Mouse (Mus musculus) limb, embryonic 12.5 days (tissue): ENCODE data around the gene Fam19a3. TPM values are rescaled to one million over a fixed set of nuclear protein-coding genes. Genes with fewer than 3 reads are reported as not detected.
"Not testable (repeated sequence)": the region's sequence is repeated elsewhere in the genome, so short reads cannot be mapped to it uniquely, and the experiment has no call there.

ENCODE experiments used
- ATAC-seq: fragments of 200-750 bp; cut with Nextera tagmentation; 2 replicates; pipeline ENCODE4 v1.8.0; 2017; ENCODE audit warnings: low read depth, moderate TSS enrichment; ENCODE audit not compliant: insufficient number of reproducible peaks, insufficient read depth, low FRiP score, low TSS enrichment
- H3K27ac ChIP-seq: fragments of 300-500 bp; sonication (generic); 2 replicates; pipeline ENCODE4 v1.5.1; 2016; ENCODE audit warnings: mild to moderate bottlenecking, moderate library complexity
- H3K27me3 ChIP-seq: fragments of 300-500 bp; sonication (generic); 2 replicates; pipeline ENCODE4 v1.6.1; 2016; ENCODE audit warnings: mild to moderate bottlenecking, moderate library complexity
- H3K36me3 ChIP-seq: fragments of 300-500 bp; sonication (generic); 2 replicates; pipeline ENCODE4 v1.6.1; 2016; ENCODE audit warnings: mild to moderate bottlenecking, moderate library complexity
- H3K4me1 ChIP-seq: fragments of 300-500 bp; sonication (generic); replicated peaks from 2 replicates; pipeline ENCODE4 v1.6.1; 2016
- H3K4me2 ChIP-seq: fragments of 300-500 bp; sonication (generic); 2 replicates; pipeline ENCODE4 v1.6.1; 2016; ENCODE audit warnings: mild to moderate bottlenecking, moderate library complexity
- H3K4me3 ChIP-seq: fragments of 300-500 bp; sonication (generic); replicated peaks from 2 replicates; pipeline ENCODE4 v1.5.1; 2016; ENCODE audit warnings: mild to moderate bottlenecking
- H3K9ac ChIP-seq: fragments of 300-500 bp; sonication (generic); replicated peaks from 2 replicates; pipeline ENCODE4 v1.6.1; 2016; ENCODE audit warnings: mild to moderate bottlenecking, moderate library complexity
- H3K9me3 ChIP-seq: fragments of 300-500 bp; sonication (generic); 2 replicates; pipeline ENCODE4 v1.6.1; 2016; ENCODE audit warnings: mild to moderate bottlenecking, moderate library complexity
- WGBS: fragments of 180-500 bp; shearing (Covaris S2); methylation state at CpG from one replicate; pipeline ENCODE4 v1.1.7; 2016; 5-methylcytosine and 5-hydroxymethylcytosine counted together
- polyA plus RNA-seq: library from polyadenylated mRNA; unstranded; fragments of >200 nt; fragmentation: Nextera tagmentation; extraction: Ambion mirVana; gene quantifications from 2 replicates; pipeline ENCODE4 v1.2.1, GENCODE M21; 2016

The Fam19a3 gene
- 0.24 and 0.85 TPM in 2 replicates for polyA plus RNA-seq

GRCm38 (mm10) chr3:104781471-104781903, at the start of gene Fam19a3:
Fam19a3 (minus strand) TSS chr3:104781840.
- Histone ChIP-seq H3K9ac (peak within 1 kb of the TSS; percentile 9; the same call in 1 of the 2 replicates), H3K27me3 (peaks cover 93% of the 10 kb centered on the region), H3K4me3 (peak within 1 kb of the TSS; percentile 52), H3K4me2 (peak within 1 kb of the TSS; percentile 97), H3K9me3 (no peaks in the 10 kb centered on the region), H3K27ac (no peak within 1 kb of the TSS), H3K4me1 (peaks cover 16% of the 10 kb centered on the region), H3K36me3 (no peaks in the 10 kb centered on the region)
- no peak for ATAC-seq
- under 1% methylated on average over 26 of the region's 26 CpGs for WGBS

GRCm38 (mm10) chr3:104822413-104822812, 40.8 kb upstream of the Fam19a3 start:
- no peak overlapping the region for H3K9ac ChIP-seq
- no peak for ATAC-seq
- 87% methylated on average over 3 of the region's 3 CpGs for WGBS
- H3K4me1 ChIP-seq, result peaks cover 14% of the 10 kb centered on the region
- H3K4me3 ChIP-seq, result no peak overlapping the region
- no peak overlapping the region for H3K27ac ChIP-seq
- no peak overlapping the region for H3K4me2 ChIP-seq
- no peaks in the 10 kb centered on the region for H3K9me3 ChIP-seq
- no peaks in the 10 kb centered on the region for H3K27me3 ChIP-seq
- peaks cover 38% of the 10 kb centered on the region for H3K36me3 ChIP-seq

GRCm38 (mm10) chr3:104820426-104820825, 38.8 kb upstream of the Fam19a3 start:
- no peak for ATAC-seq
- H3K27ac ChIP-seq, result no peak overlapping the region

GRCm38 (mm10) chr3:104818749-104819134, 37.1 kb upstream of the Fam19a3 start:
- Histone ChIP-seq H3K9me3 (no peaks in the 10 kb centered on the region), H3K4me2 (peak overlapping the region; percentile 73), H3K27me3 (no peaks in the 10 kb centered on the region), H3K4me1 (peaks cover 28% of the 10 kb centered on the region), H3K4me3 (peak overlapping the region; percentile 94), H3K9ac (peak overlapping the region; percentile 93), H3K36me3 (peaks cover 28% of the 10 kb centered on the region; the same call in 1 of the 2 replicates), H3K27ac (peak overlapping the region; percentile 97)
- ATAC-seq, result no peak
- 0% methylated on average over 3 of the region's 3 CpGs for WGBS

More at GRCm38 (mm10) chr3:104820426-104820825, 38.8 kb upstream of the Fam19a3 start:
- 44% methylated on average over 1 of the region's 1 CpGs for WGBS
- H3K4me1 ChIP-seq, result peaks cover 28% of the 10 kb centered on the region
- no peak overlapping the region for H3K9ac ChIP-seq
- H3K27me3 ChIP-seq, result no peaks in the 10 kb centered on the region
- peaks cover 26% of the 10 kb centered on the region; the same call in 1 of the 2 replicates for H3K36me3 ChIP-seq
- no peak overlapping the region for H3K4me2 ChIP-seq
- H3K9me3 ChIP-seq, result no peaks in the 10 kb centered on the region
- H3K4me3 ChIP-seq, result no peak overlapping the region

GRCm38 (mm10) chr3:104817991-104818748, 36.5 kb upstream of the Fam19a3 start, which contains the start of gene Mov10:
Mov10 (minus strand) TSS chr3:104818563.
- peak; percentile 82 for ATAC-seq
- H3K9ac ChIP-seq, result peak within 1 kb of the TSS; percentile 93
- H3K27me3 ChIP-seq, result no peaks in the 10 kb centered on the region
- 0% methylated on average over 40 of the region's 40 CpGs for WGBS
- H3K4me1 ChIP-seq, result peaks cover 28% of the 10 kb centered on the region
- H3K27ac ChIP-seq, result peak within 1 kb of the TSS; percentile 97
- peak within 1 kb of the TSS; percentile 94 for H3K4me3 ChIP-seq
- no peaks in the 10 kb centered on the region for H3K9me3 ChIP-seq
- H3K4me2 ChIP-seq, result peak within 1 kb of the TSS; percentile 73
- peaks cover 34% of the 10 kb centered on the region; the same call in 1 of the 2 replicates for H3K36me3 ChIP-seq

GRCm38 (mm10) chr3:104817481-104817990, 35.9 kb upstream of the Fam19a3 start:
- ATAC-seq, result peak; percentile 74
- H3K9me3 ChIP-seq, result no peaks in the 10 kb centered on the region
- peaks cover 32% of the 10 kb centered on the region; the same call in 1 of the 2 replicates for H3K36me3 ChIP-seq
- peaks cover 28% of the 10 kb centered on the region for H3K4me1 ChIP-seq
- H3K9ac ChIP-seq, result peak overlapping the region; percentile 93
- whole genome bisulfite sequencing, result under 1% methylated on average over 46 of the region's 46 CpGs
- no peaks in the 10 kb centered on the region for H3K27me3 ChIP-seq
- H3K4me3 ChIP-seq, result peak overlapping the region; percentile 94
- peak overlapping the region; percentile 97 for H3K27ac ChIP-seq
- peak overlapping the region; percentile 73 for H3K4me2 ChIP-seq

GRCm38 (mm10) chr3:104816130-104816529, 34.5 kb upstream of the Fam19a3 start:
- H3K9me3 ChIP-seq, result no peaks in the 10 kb centered on the region
- no peak overlapping the region for H3K4me2 ChIP-seq

GRCm38 (mm10) chr3:104815346-104815745, 33.7 kb upstream of the Fam19a3 start:
- no peak overlapping the region for H3K4me3 ChIP-seq
- no peak overlapping the region for H3K4me2 ChIP-seq
- peaks cover 21% of the 10 kb centered on the region; the same call in 1 of the 2 replicates for H3K36me3 ChIP-seq
- H3K9me3 ChIP-seq, result no peaks in the 10 kb centered on the region
- H3K4me1 ChIP-seq, result peaks cover 28% of the 10 kb centered on the region
- no peaks in the 10 kb centered on the region for H3K27me3 ChIP-seq
- no peak overlapping the region for H3K27ac ChIP-seq
- ATAC-seq, result no peak
- WGBS, result 92% methylated on average over 2 of the region's 2 CpGs
- H3K9ac ChIP-seq, result no peak overlapping the region

More at GRCm38 (mm10) chr3:104816130-104816529, 34.5 kb upstream of the Fam19a3 start:
- Histone ChIP-seq H3K4me1 (peaks cover 28% of the 10 kb centered on the region), H3K27ac (no peak overlapping the region), H3K4me3 (no peak overlapping the region), H3K27me3 (no peaks in the 10 kb centered on the region), H3K9ac (no peak overlapping the region), H3K36me3 (peaks cover 26% of the 10 kb centered on the region; the same call in 1 of the 2 replicates)
- 95% methylated on average over 7 of the region's 7 CpGs for WGBS
- no peak for ATAC-seq

- WGBS, result 94% methylated on average over 1 of the region's 1 CpGs
- Histone ChIP-seq H3K9me3 (no peaks in the 10 kb centered on the region), H3K27ac (no peak overlapping the region), H3K4me2 (no peak overlapping the region), H3K4me1 (peaks cover 28% of the 10 kb centered on the region), H3K4me3 (no peak overlapping the region), H3K9ac (no peak overlapping the region), H3K36me3 (peaks cover 21% of the 10 kb centered on the region; the same call in 1 of the 2 replicates), H3K27me3 (no peaks in the 10 kb centered on the region)
- no peak for ATAC-seq
Measured at GRCm38 (mm10) chr3:104814746-104815145, 33.1 kb upstream of the Fam19a3 start.

- not testable (repeated sequence) for H3K27ac ChIP-seq, H3K27me3 ChIP-seq, ATAC-seq, H3K9me3 ChIP-seq, H3K4me2 ChIP-seq, H3K4me3 ChIP-seq, H3K9ac ChIP-seq
- WGBS, result 93% methylated on average over 7 of the region's 7 CpGs
- Histone ChIP-seq H3K36me3 (peaks cover 24% of the 10 kb centered on the region; the same call in 1 of the 2 replicates), H3K4me1 (peaks cover 15% of the 10 kb centered on the region)
Measured at GRCm38 (mm10) chr3:104813227-104813626, 31.6 kb upstream of the Fam19a3 start.

GRCm38 (mm10) chr3:104812254-104812653, 30.6 kb upstream of the Fam19a3 start:
- no peak for ATAC-seq
- Histone ChIP-seq H3K36me3 (peaks cover 26% of the 10 kb centered on the region; the same call in 1 of the 2 replicates), H3K9me3 (no peaks in the 10 kb centered on the region), H3K27me3 (no peaks in the 10 kb centered on the region), H3K4me1 (peaks cover 14% of the 10 kb centered on the region), H3K27ac (no peak overlapping the region), H3K9ac (no peak overlapping the region), H3K4me3 (no peak overlapping the region), H3K4me2 (no peak overlapping the region)
- 86% methylated on average over 4 of the region's 4 CpGs for WGBS
